Mouse (Mus musculus) left cerebral cortex, adult 2 months (tissue): ENCODE data around the gene Ppp1r13b. TPM values are rescaled to one million over a fixed set of nuclear protein-coding genes. Genes with fewer than 3 reads are reported as not detected.

Experiments used
- DNase-seq, 2 experiments: peaks; one replicate each; pipeline ENCODE4 v3.0.0; 2021 to 2022; ENCODE audit warnings: low spot score in 2 of 2, mixed read lengths in 1 of 2; ENCODE audit errors: extremely low spot score in 1 of 2
- H3K27ac ChIP-seq: fragments of 200-600 bp; 2 replicates; pipeline ENCODE4 v1.8.1; 2022
- H3K4me3 ChIP-seq: fragments of 200-600 bp; 2 replicates; pipeline ENCODE4 v1.8.1; 2022
- CTCF ChIP-seq: fragments of 200-600 bp; IDR thresholded peaks from 2 replicates; pipeline ENCODE4 v1.8.1; 2022; ENCODE audit warnings: antibody characterized with exemption, mild to moderate bottlenecking, moderate library complexity
- intact Hi-C: fragments of 180-260 bp; cut with DNase I; formaldehyde crosslinking; loops from one replicate; pipeline ENCODE4 v1.15.1; 2025
- total RNA-seq, 2 experiments: library from RNA; stranded (reverse); gene quantifications; 2 replicates each; pipeline ENCODE4 v1.2.3; 2021

The Ppp1r13b gene
- total RNA-seq, 2 experiments from 2014 or later, result 59.4 to 61.0 TPM

DNA sequence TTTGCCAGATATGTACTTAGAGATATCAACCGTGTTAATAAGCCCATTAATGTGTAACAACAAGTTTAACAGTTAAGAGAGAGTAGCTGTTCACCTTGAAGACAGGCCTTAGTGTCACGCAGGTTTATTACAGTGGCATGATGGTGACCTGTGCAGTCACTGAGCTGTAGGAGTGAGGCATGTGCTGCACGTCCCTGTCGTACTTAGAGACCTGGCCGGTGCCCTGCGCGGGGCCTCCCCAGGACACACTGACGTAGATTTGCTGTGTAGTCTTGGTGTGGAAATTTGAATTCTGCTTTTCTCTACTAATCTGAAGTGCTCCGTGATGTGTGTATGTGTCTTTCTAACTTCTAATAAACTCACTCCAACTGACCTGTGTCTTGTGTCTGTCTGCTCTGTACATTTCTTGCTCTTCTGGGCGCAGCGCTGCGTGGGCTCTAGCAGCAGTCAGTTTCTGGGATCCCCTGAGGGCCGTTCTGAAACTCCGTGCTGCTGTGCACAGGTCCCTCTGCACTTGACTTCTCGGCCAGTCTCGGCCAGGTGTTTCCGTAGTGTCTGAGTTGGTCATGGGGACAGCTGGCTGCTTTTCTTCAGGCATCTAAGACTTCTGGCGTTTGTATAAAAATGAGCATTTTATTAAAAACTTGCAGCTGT, 113.3 kb downstream of the Ppp1r13b start:
- no peak for DNase-seq
- TF ChIP-seq CTCF, result no peak
- Histone ChIP-seq H3K27ac (peak overlapping the region; percentile 66), H3K4me3 (no peak overlapping the region)
- intact Hi-C loops, result no loop called here

DNA sequence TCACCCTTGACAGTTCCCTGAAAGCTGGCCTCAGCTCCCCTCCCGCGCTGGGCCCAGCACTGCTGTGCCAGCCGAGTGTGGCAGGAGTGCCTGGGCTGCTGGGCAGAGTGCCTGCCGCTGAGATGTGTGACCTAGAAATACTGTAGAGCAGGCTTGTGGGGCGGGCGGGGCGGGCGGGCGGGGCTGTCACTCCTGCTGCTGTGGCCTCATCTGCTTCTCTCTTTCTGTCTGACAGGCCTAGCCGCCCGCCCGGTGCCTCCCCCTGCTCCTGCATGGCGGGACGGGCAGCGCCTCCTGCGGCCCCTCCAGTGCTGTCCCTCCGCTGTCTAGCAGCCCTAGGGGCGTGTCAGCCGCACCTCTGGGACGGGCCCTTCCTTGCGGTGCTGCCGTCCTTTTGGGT, 113.8 kb downstream of the Ppp1r13b start:
- intact Hi-C loops, result no loop called here
- TF ChIP-seq CTCF, result no peak
- H3K4me3 ChIP-seq, result no peak overlapping the region
- H3K27ac ChIP-seq, result peak overlapping the region; percentile 66
- DNase-seq, result peak in 1 of 2 experiments; percentile 47

DNA sequence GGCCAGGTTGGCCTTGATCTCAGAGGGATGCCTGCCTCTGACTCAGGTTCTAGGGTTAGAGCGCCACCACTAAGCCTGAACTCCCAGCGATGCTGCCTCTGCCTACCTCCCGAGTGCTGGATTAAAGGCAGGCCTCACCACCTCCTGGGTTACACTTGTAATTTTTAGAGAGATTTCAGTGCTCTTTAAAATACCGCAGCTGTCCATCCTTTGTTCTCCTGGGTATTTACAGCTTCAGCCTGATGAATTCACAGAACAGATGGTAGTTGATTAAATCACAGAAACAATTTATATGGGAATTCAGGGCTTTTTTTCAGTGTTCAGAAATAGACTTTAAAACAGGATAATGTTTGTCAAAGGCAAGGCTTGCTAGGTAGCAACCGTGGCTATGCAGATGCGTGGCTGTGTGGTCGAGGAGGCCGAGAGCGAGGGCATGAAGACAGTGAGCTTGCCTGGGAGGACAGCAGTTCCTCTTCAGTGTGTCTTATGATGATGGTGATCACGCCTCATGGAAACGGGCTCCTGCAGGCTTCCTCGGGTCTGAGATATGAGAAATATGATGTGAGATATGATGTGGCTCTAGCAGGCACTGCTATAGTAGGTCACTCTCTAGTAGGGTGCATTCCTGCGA, 116.3 kb downstream of the Ppp1r13b start:
- DNase-seq, result no peak
- peak overlapping the region; percentile 50 for H3K27ac ChIP-seq
- no peak overlapping the region for H3K4me3 ChIP-seq
- no peak for TF ChIP-seq CTCF
- intact Hi-C loops, result no loop called here

DNA sequence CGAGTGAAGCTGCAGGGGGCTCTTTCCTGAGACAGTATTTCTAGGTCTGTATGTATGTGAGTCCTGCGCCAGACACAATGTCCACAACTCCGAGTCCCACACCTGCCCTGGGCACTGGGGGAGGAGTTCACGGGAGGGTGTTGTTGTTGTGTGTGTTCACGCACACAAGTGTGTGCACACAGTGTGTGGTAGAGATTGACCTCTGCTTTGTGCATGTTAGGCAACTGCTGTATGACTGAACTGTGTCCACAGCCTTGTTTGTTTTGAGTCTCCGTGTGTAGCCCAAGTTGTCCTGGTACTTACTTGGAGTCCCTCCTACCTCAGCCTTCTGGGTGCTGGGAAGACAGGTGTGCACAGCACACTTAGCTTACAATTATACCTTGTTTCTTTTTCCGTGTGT, 117.3 kb downstream of the Ppp1r13b start:
- intact Hi-C loops, result no loop called here
- Histone ChIP-seq H3K4me3 (no peak overlapping the region), H3K27ac (no peak overlapping the region)
- TF ChIP-seq CTCF, result no peak
- DNase-seq, result no peak

DNA sequence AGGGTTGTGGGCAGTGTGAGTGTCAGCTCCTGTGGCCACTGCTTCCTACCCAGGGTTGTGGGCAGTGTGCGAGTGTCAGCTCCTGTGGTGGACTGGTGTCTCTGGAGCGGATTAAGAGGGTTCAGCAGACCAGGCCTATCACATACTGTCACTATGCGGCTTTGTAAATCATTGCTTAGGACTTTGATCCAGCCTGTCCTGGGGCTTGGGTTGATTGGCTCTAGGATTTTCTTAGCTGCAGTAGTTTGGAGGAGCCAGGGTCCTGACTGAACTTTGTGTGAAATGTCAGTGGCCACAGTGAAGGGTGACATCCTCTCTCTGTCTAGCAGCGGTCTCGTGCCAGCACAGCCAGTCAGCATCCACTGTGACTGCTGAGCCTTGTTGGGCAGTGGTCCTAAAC, 117.8 kb downstream of the Ppp1r13b start:
- TF ChIP-seq CTCF, result no peak
- H3K4me3 ChIP-seq, result no peak overlapping the region
- H3K27ac ChIP-seq, result no peak overlapping the region
- intact Hi-C loops, result no loop called here
- DNase-seq, result no peak

DNA sequence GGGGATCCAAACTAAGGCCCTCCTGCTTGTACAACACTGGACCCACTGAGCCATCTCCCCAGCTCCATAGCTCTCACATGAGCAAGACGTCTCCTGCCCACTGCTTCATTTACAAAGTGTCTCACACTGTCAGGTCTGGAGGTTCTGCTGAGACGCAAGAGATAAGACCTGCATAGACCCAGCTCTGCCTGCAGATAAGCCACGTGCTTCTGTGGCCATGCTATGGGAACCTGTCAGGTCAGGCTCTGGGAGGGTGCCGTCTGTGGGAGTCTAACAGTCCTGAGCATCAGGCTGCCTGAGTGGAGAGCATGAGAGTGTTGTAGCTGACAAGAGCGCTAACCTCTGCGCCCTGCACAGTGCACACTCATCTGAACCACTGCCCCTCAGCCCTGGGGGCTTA, 120.9 kb downstream of the Ppp1r13b start:
- TF ChIP-seq CTCF, result no peak
- intact Hi-C loops, result no loop called here
- H3K4me3 ChIP-seq, result no peak overlapping the region
- H3K27ac ChIP-seq, result no peak overlapping the region
- DNase-seq, result no peak

DNA sequence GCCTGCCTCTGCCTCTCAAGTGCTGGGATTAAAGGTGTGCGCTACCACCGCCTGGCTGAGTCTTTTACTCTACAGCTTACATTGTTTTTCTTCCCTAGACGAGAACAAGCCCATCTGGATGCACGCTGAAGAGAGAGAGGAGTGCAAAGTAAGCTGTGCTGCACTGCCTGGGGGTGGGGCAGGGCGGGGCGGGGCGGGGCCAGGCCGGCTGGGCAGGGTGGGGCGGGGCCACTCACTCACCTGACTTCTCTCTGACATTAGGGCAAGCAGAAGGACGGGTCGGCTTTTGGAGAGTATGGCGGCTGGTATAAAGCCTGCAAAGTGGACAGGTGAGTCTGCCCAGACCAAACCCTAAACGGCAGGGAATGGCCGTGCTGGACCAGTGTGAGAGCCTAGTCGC, 122.7 kb downstream of the Ppp1r13b start:
- no peak for DNase-seq
- Histone ChIP-seq H3K4me3 (no peak overlapping the region), H3K27ac (no peak overlapping the region)
- no peak for TF ChIP-seq CTCF
- intact Hi-C loops, result no loop called here

DNA sequence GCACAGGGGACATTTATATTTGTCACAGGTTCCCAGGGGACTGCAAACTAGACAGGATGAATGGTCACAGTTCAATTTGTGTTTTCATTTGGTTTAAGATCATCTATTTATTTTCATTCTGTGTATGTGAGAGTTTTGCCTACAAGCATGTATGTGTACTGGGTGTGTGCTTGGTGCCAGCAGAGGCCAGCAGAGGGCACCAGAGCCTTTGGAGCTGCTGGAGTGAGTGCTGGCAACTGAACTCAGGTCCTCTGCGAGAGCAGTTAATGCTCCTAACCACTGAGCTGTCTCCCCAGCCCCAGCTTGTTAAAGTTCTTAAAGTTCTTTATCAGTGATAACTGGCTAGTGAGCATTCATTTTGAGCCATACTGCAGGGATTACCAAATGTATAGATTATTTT, 128.4 kb downstream of the Ppp1r13b start:
- peak; percentile 40 for TF ChIP-seq CTCF
- DNase-seq, result no peak
- intact Hi-C loops, result no loop called here
- H3K4me3 ChIP-seq, result no peak overlapping the region
- no peak overlapping the region for H3K27ac ChIP-seq

Other genes with a start within 250 kb of the Ppp1r13b start
- gene Ckb, start 235.8 kb downstream of the Ppp1r13b start, total RNA-seq, result 1,000 to 10,000 TPM; 1,837 to 1,872 TPM
- gene Trmt61a, start 230.0 kb downstream of the Ppp1r13b start, total RNA-seq, result 10 to 100 TPM; 18.9 to 20.2 TPM
- gene Bag5, start 194.9 kb downstream of the Ppp1r13b start, total RNA-seq, result 10 to 100 TPM; 60.9 to 61.8 TPM
- gene Apopt1, start 194.8 kb downstream of the Ppp1r13b start, total RNA-seq, result 10 to 100 TPM; 36.2 to 38.8 TPM
- 100 to 1,000 TPM; 746 to 823 TPM for gene Klc1, start 149.3 kb downstream of the Ppp1r13b start, total RNA-seq
- 1 to 10 TPM; 3.1 to 3.4 TPM for gene Xrcc3, start 94.2 kb downstream of the Ppp1r13b start, total RNA-seq
- gene Zfyve21, start 93.9 kb downstream of the Ppp1r13b start, total RNA-seq, result 10 to 100 TPM; 20.5 to 21.0 TPM
- 100 to 1,000 TPM; 328 to 341 TPM for gene Atp5mpl, start 58.9 kb upstream of the Ppp1r13b start, total RNA-seq
- gene Tdrd9, start 63.4 kb upstream of the Ppp1r13b start, total RNA-seq, result under 1 TPM; 0.56 to 0.57 TPM
- gene Rd3l, start 73.2 kb upstream of the Ppp1r13b start, total RNA-seq, result under 1 TPM in 1 of 2 experiments, not detected in 1; 0.50 TPM
- 1 to 10 TPM; 4.7 to 4.9 TPM for gene Aspg, start 198.6 kb upstream of the Ppp1r13b start, total RNA-seq
- gene Kif26a, start 238.1 kb upstream of the Ppp1r13b start, total RNA-seq, result 1 to 10 TPM; 4.9 to 5.2 TPM